Comparison of ENCODE assay signal across 9 mouse cellular contexts in genomic region chr3:85858140-85859135, GRCm38 (mm10). TPM values are rescaled to one million over a fixed set of nuclear protein-coding genes. Genes with fewer than 3 reads are reported as not detected.
DNase-seq lines count a peak whose midpoint lies in the region; ATAC-seq lines count a peak whose summit lies in the region.
"Had no signal": no experiment of that assay in that cellular context is flagged by ENCODE, and none has a peak within 500 bp of the region (broad histone marks: within the 10 kb centered on the region; RNA-seq: fewer than 3 reads in every experiment).

No protein-coding gene starts in this region.

- no peaks in the 10 kb centered on the region for H3K4me1 ChIP-seq in embryonic facial prominence, embryonic 11.5 days (ENCODE audit: control insufficient read depth, insufficient read depth, low read length)
- H3K4me1 ChIP-seq in embryonic facial prominence, embryonic 10.5 days: peaks cover 19% of the 10 kb centered on the region
- H3K4me1 ChIP-seq in heart, embryonic 13.5 days: peaks cover 33% of the 10 kb centered on the region
- H3K4me1 ChIP-seq in lung, embryonic 15.5 days: 0 out of 2 replicates have a peak, but pooled peaks cover 4% of the 10 kb centered on the region

- H3K36me3 ChIP-seq in embryonic facial prominence, embryonic 11.5 days (replicated peaks; ENCODE audit: control insufficient read depth, insufficient read depth, low read depth, low read length): no peaks in the 10 kb centered on the region
- no peaks in the 10 kb centered on the region for H3K36me3 ChIP-seq in embryonic facial prominence, embryonic 10.5 days (replicated peaks)
- H3K36me3 ChIP-seq in heart, embryonic 13.5 days: no peaks in the 10 kb centered on the region
- no peaks in the 10 kb centered on the region for H3K36me3 ChIP-seq in lung, embryonic 15.5 days

- no peak overlapping the region for H3K4me3 ChIP-seq in embryonic facial prominence, embryonic 11.5 days (ENCODE audit: low read depth, low read length)
- no peak overlapping the region for H3K4me3 ChIP-seq in embryonic facial prominence, embryonic 10.5 days
- H3K4me3 ChIP-seq in heart, embryonic 13.5 days: no peak overlapping the region
- H3K4me3 ChIP-seq in lung, embryonic 15.5 days: no peak overlapping the region

- peak; percentile 14 for DNase-seq in embryonic facial prominence, embryonic 11.5 days (ENCODE audit: low spot score)
- DNase-seq in embryonic facial prominence, embryonic 10.5 days (ENCODE audit: low spot score): no peak
- peak; percentile 34 for DNase-seq in brain, adult 2 months (ENCODE audit: low read depth, low spot score)
- no peak for DNase-seq in cerebellum, adult 8-10 months
- no peak for DNase-seq in adrenal gland, postnatal 14 days
- DNase-seq in retina, postnatal 1 day: no peak

- H3K9me3 ChIP-seq in embryonic facial prominence, embryonic 11.5 days (replicated peaks; ENCODE audit: control insufficient read depth, low read length): no peaks in the 10 kb centered on the region
- H3K9me3 ChIP-seq in embryonic facial prominence, embryonic 10.5 days: no peaks in the 10 kb centered on the region
- no peaks in the 10 kb centered on the region for H3K9me3 ChIP-seq in heart, embryonic 13.5 days
- no peaks in the 10 kb centered on the region for H3K9me3 ChIP-seq in lung, embryonic 15.5 days

- no peak overlapping the region for H3K4me2 ChIP-seq in embryonic facial prominence, embryonic 11.5 days (ENCODE audit: low read depth, low read length)
- peak overlapping the region; percentile 47 for H3K4me2 ChIP-seq in heart, embryonic 13.5 days
- H3K4me2 ChIP-seq in lung, embryonic 15.5 days: no peak overlapping the region
- H3K4me2 ChIP-seq: liver, embryonic 11.5 days had no signal

- H3K27ac ChIP-seq in embryonic facial prominence, embryonic 11.5 days (replicated peaks; ENCODE audit: low read depth, low read length): no peak overlapping the region
- no peak overlapping the region for H3K27ac ChIP-seq in embryonic facial prominence, embryonic 10.5 days (replicated peaks)
- H3K27ac ChIP-seq in heart, embryonic 13.5 days (replicated peaks): peak overlapping the region; percentile 87
- peak overlapping the region; percentile 62 for H3K27ac ChIP-seq in lung, embryonic 15.5 days

- no peak overlapping the region for H3K9ac ChIP-seq in embryonic facial prominence, embryonic 11.5 days (replicated peaks; ENCODE audit: low read length)
- no peak overlapping the region for H3K9ac ChIP-seq in heart, embryonic 13.5 days
- no peak overlapping the region for H3K9ac ChIP-seq in lung, embryonic 15.5 days

- 61% methylated on average over 11 of the region's 11 CpGs for WGBS in embryonic facial prominence, embryonic 11.5 days
- 65% methylated on average over 11 of the region's 11 CpGs for WGBS in embryonic facial prominence, embryonic 10.5 days
- WGBS in heart, embryonic 13.5 days: 45% methylated on average over 11 of the region's 11 CpGs
- 50% methylated on average over 11 of the region's 11 CpGs for WGBS in lung, embryonic 15.5 days

- no peak for ATAC-seq in embryonic facial prominence, embryonic 11.5 days (replicated peaks; ENCODE audit: insufficient number of reproducible peaks, low FRiP score, low TSS enrichment, low read depth)
- no peak for ATAC-seq in heart, embryonic 13.5 days (ENCODE audit: extremely low read depth, insufficient number of reproducible peaks, low FRiP score, low TSS enrichment)
- ATAC-seq in lung, embryonic 15.5 days (ENCODE audit: borderline replicate concordance, extremely low read depth, low FRiP score, low TSS enrichment): no peak

- no peaks in the 10 kb centered on the region for H3K27me3 ChIP-seq in embryonic facial prominence, embryonic 11.5 days (ENCODE audit: control insufficient read depth, insufficient read depth, low read length)
- no peaks in the 10 kb centered on the region for H3K27me3 ChIP-seq in embryonic facial prominence, embryonic 10.5 days (replicated peaks; ENCODE audit: low read depth, poor library complexity, severe bottlenecking)
- no peaks in the 10 kb centered on the region for H3K27me3 ChIP-seq in heart, embryonic 13.5 days (replicated peaks)
- H3K27me3 ChIP-seq in lung, embryonic 15.5 days: no peaks in the 10 kb centered on the region

RNA-seq across cellular contexts. Expression of gene Glt28d2, which starts 28.9 kb away (rescaled TPM):
- polyA plus RNA-seq in embryonic facial prominence, embryonic 11.5 days (2014; fragmentation: Nextera tagmentation; extraction: Ambion mirVana): 0.86 and 0.94 TPM in 2 replicates
- polyA plus RNA-seq in embryonic facial prominence, embryonic 10.5 days (2016; fragmentation: Nextera tagmentation; extraction: Ambion mirVana): 0.59 and 0.64 TPM in 2 replicates
- 0.80 and 1.4 TPM in 2 replicates for polyA plus RNA-seq in heart, embryonic 13.5 days (2015; fragmentation: Nextera tagmentation; extraction: Ambion mirVana)
- polyA plus RNA-seq in lung, embryonic 15.5 days (2015; fragmentation: Nextera tagmentation; extraction: Ambion mirVana): 1.6 and 2.0 TPM in 2 replicates
- total RNA-seq in adrenal gland, postnatal 14 days (2021): 1.7 and 1.9 TPM in 2 replicates

RNA-seq across cellular contexts. Expression of gene Gm37240, which starts 28.9 kb away (rescaled TPM):
- polyA plus RNA-seq in embryonic facial prominence, embryonic 11.5 days (2014; fragmentation: Nextera tagmentation; extraction: Ambion mirVana): 2.0 and 3.2 TPM in 2 replicates
- 1.9 and 2.8 TPM in 2 replicates for polyA plus RNA-seq in embryonic facial prominence, embryonic 10.5 days (2016; fragmentation: Nextera tagmentation; extraction: Ambion mirVana)
- 7.2 and 7.5 TPM in 2 replicates for polyA plus RNA-seq in heart, embryonic 13.5 days (2015; fragmentation: Nextera tagmentation; extraction: Ambion mirVana)
- 7.0 and 8.8 TPM in 2 replicates for polyA plus RNA-seq in lung, embryonic 15.5 days (2015; fragmentation: Nextera tagmentation; extraction: Ambion mirVana)
- total RNA-seq in adrenal gland, postnatal 14 days (2021): 4.2 and 6.2 TPM in 2 replicates

RNA-seq across cellular contexts. Expression of gene Fam160a1, which starts 41.3 kb away (rescaled TPM):
- polyA plus RNA-seq in embryonic facial prominence, embryonic 11.5 days (2014; fragmentation: Nextera tagmentation; extraction: Ambion mirVana): 1.6 TPM in 2 replicates
- 1.3 and 1.7 TPM in 2 replicates for polyA plus RNA-seq in embryonic facial prominence, embryonic 10.5 days (2016; fragmentation: Nextera tagmentation; extraction: Ambion mirVana)
- polyA plus RNA-seq in heart, embryonic 13.5 days (2015; fragmentation: Nextera tagmentation; extraction: Ambion mirVana): 3.5 and 4.0 TPM in 2 replicates
- polyA plus RNA-seq in lung, embryonic 15.5 days (2015; fragmentation: Nextera tagmentation; extraction: Ambion mirVana): 2.9 and 3.1 TPM in 2 replicates
- 5.9 and 6.9 TPM in 2 replicates for total RNA-seq in adrenal gland, postnatal 14 days (2021)

Comparison
In these comparisons a context has a peak if more than half of its experiments do, and no peak if none do; other contexts are left out.
1. DNase-seq: peak in embryonic facial prominence, embryonic 11.5 days (single experiment) and brain, adult 2 months (single experiment); none in embryonic facial prominence, embryonic 10.5 days (single experiment), cerebellum, adult 8-10 months (single experiment), adrenal gland, postnatal 14 days (single experiment) and retina, postnatal 1 day (single experiment).
2. H3K27ac ChIP-seq: peak in heart, embryonic 13.5 days (single experiment) and lung, embryonic 15.5 days (single experiment); none in embryonic facial prominence, embryonic 11.5 days (single experiment) and embryonic facial prominence, embryonic 10.5 days (single experiment).